Mouse (Mus musculus): ENCODE measurements around the gene Tlcd1.

- no peak for TF ChIP-seq POLR2A (IDR thresholded peaks at IDR 0.05; ENCODE audit: extremely low read depth, insufficient read depth, low read length)
- TF ChIP-seq CTCF (IDR thresholded peaks at IDR 0.05; ENCODE audit: low read depth, low read length): peak; percentile 98
These were observed 17.4 kb upstream of the Tlcd1 start for GRCm38 (mm10) chr11:78159096-78159495.
